Mouse (Mus musculus) limb, embryonic 13.5 days (tissue): Measurements from ENCODE around the gene Gm28635. TPM values are rescaled to one million over a fixed set of nuclear protein-coding genes. Genes with fewer than 3 reads are reported as not detected.
A peak's percentile ranks its signal among the peaks of the same experiment; 100 is the strongest.

Source experiments
- ATAC-seq: fragments of 200-750 bp; cut with Nextera tagmentation; 2 replicates; pipeline ENCODE4 v1.8.0; 2017; ENCODE audit warnings: low read depth, moderate number of reproducible peaks, moderate TSS enrichment; ENCODE audit not compliant: low FRiP score
- H3K27ac ChIP-seq: fragments of 300-500 bp; sonication (generic); 2 replicates; pipeline ENCODE4 v1.5.1; 2015; ENCODE audit warnings: inconsistent platforms, mild to moderate bottlenecking, moderate library complexity
- H3K27me3 ChIP-seq: fragments of 300-500 bp; sonication (generic); 2 replicates; pipeline ENCODE4 v1.6.1; 2015; ENCODE audit warnings: mild to moderate bottlenecking, inconsistent platforms
- H3K36me3 ChIP-seq: fragments of 300-500 bp; sonication (generic); 2 replicates; pipeline ENCODE4 v1.6.1; 2015; ENCODE audit warnings: inconsistent platforms, mild to moderate bottlenecking, moderate library complexity
- H3K4me1 ChIP-seq: fragments of 300-500 bp; sonication (generic); 2 replicates; pipeline ENCODE4 v1.6.1; 2015; ENCODE audit warnings: inconsistent platforms
- H3K4me2 ChIP-seq: fragments of 300-500 bp; sonication (generic); replicated peaks from 2 replicates; pipeline ENCODE4 v1.6.1; 2015; ENCODE audit warnings: inconsistent platforms, mild to moderate bottlenecking, moderate library complexity
- H3K4me3 ChIP-seq: fragments of 300-500 bp; sonication (generic); 2 replicates; pipeline ENCODE4 v1.5.1; 2015; ENCODE audit warnings: moderate library complexity, mild to moderate bottlenecking, inconsistent platforms
- H3K9ac ChIP-seq: fragments of 300-500 bp; sonication (generic); 2 replicates; pipeline ENCODE4 v1.6.1; 2015; ENCODE audit warnings: mild to moderate bottlenecking, inconsistent platforms
- H3K9me3 ChIP-seq: fragments of 300-500 bp; sonication (generic); 2 replicates; pipeline ENCODE4 v1.6.1; 2016; ENCODE audit warnings: inconsistent platforms
- WGBS: fragments of 180-500 bp; shearing (Covaris S2); methylation state at CpG from one replicate; pipeline ENCODE4 v1.1.7; 2015; 5-methylcytosine and 5-hydroxymethylcytosine counted together
- polyA plus RNA-seq: library from polyadenylated mRNA; unstranded; fragments of >200 nt; fragmentation: Nextera tagmentation; extraction: Ambion mirVana; gene quantifications from 2 replicates; pipeline ENCODE4 v1.2.1, GENCODE M21; 2015

The Gm28635 gene
- polyA plus RNA-seq, 1 experiment from 2014 or later, result not detected

GRCm38 (mm10) chr2:84714811-84715561, 37.1 kb upstream of the Gm28635 start, which contains the start of gene Zdhhc5:
TSS of gene Zdhhc5 (minus strand) at chr2:84715180.
- Histone ChIP-seq H3K36me3 (peaks cover 11% of the 10 kb centered on the region), H3K9me3 (no peaks in the 10 kb centered on the region), H3K27ac (peak within 1 kb of the TSS; percentile 94), H3K4me2 (peak within 1 kb of the TSS; percentile 74), H3K4me1 (peaks cover 13% of the 10 kb centered on the region), H3K27me3 (no peaks in the 10 kb centered on the region), H3K4me3 (peak within 1 kb of the TSS; percentile 77), H3K9ac (peak within 1 kb of the TSS; percentile 96)
- peak; percentile 94 for ATAC-seq
- under 1% methylated on average over 92 of the region's 107 CpGs for WGBS

DNA sequence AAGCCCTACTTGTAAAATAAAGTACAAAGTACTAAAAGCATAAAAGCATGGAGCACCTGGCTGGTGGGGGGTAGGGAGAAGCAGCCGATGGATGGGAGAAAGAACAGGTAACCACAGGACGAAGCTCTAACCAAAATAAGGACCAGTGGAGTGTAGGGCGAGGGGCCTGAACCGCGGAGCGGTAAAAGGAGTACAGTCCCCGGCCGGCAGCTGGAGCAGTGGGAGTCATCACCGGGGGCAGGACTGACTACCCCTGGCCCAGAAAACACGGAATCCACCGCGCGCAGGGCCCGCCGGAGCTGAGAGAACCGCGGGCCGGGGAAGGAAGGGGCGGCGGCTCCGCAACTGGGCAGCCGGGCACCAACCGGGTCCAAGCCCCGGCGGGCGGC, 36.6 kb upstream of the Gm28635 start:
- under 1% methylated on average over 26 of the region's 26 CpGs for WGBS
- H3K27ac ChIP-seq, result peak overlapping the region; percentile 94
- peak; percentile 6; the same call in 1 of the 2 replicates for ATAC-seq
- peaks cover 14% of the 10 kb centered on the region for H3K36me3 ChIP-seq
- H3K9ac ChIP-seq, result peak overlapping the region; percentile 96
- no peaks in the 10 kb centered on the region for H3K9me3 ChIP-seq
- peak overlapping the region; percentile 74 for H3K4me2 ChIP-seq
- H3K27me3 ChIP-seq, result no peaks in the 10 kb centered on the region
- H3K4me3 ChIP-seq, result peak overlapping the region; percentile 77
- peaks cover 13% of the 10 kb centered on the region for H3K4me1 ChIP-seq

- peaks cover 26% of the 10 kb centered on the region for H3K4me1 ChIP-seq
- no peak for ATAC-seq
- WGBS, result 81% methylated on average over 2 of the region's 2 CpGs
Measured at GRCm38 (mm10) chr2:84711898-84712297, 34.1 kb upstream of the Gm28635 start.

GRCm38 (mm10) chr2:84707523-84707922, 29.7 kb upstream of the Gm28635 start:
- H3K27ac ChIP-seq, result no peak overlapping the region
- H3K27me3 ChIP-seq, result no peaks in the 10 kb centered on the region
- no peak for ATAC-seq
- no peak overlapping the region for H3K4me2 ChIP-seq
- H3K9ac ChIP-seq, result no peak overlapping the region
- H3K9me3 ChIP-seq, result no peaks in the 10 kb centered on the region
- H3K36me3 ChIP-seq, result peaks cover 58% of the 10 kb centered on the region
- WGBS, result 31% methylated on average over 1 of the region's 1 CpGs
- peaks cover 14% of the 10 kb centered on the region for H3K4me1 ChIP-seq
- no peak overlapping the region for H3K4me3 ChIP-seq

More at GRCm38 (mm10) chr2:84711898-84712297, 34.1 kb upstream of the Gm28635 start:
- H3K4me3 ChIP-seq, result no peak overlapping the region
- no peaks in the 10 kb centered on the region for H3K9me3 ChIP-seq
- H3K27ac ChIP-seq, result no peak overlapping the region
- H3K27me3 ChIP-seq, result no peaks in the 10 kb centered on the region
- H3K4me2 ChIP-seq, result no peak overlapping the region
- H3K9ac ChIP-seq, result no peak overlapping the region
- peaks cover 33% of the 10 kb centered on the region for H3K36me3 ChIP-seq

- peaks cover 13% of the 10 kb centered on the region for H3K4me1 ChIP-seq
- no peak overlapping the region; the same call in 1 of the 2 replicates for H3K9ac ChIP-seq
- ATAC-seq, result no peak
- 93% methylated on average over 1 of the region's 1 CpGs for WGBS
- H3K36me3 ChIP-seq, result peaks cover 63% of the 10 kb centered on the region
- H3K27me3 ChIP-seq, result no peaks in the 10 kb centered on the region
- no peaks in the 10 kb centered on the region for H3K9me3 ChIP-seq
- no peak overlapping the region for H3K27ac ChIP-seq
- H3K4me2 ChIP-seq, result no peak overlapping the region
- no peak overlapping the region for H3K4me3 ChIP-seq
Measured at GRCm38 (mm10) chr2:84705295-84705694, 27.5 kb upstream of the Gm28635 start.

DNA sequence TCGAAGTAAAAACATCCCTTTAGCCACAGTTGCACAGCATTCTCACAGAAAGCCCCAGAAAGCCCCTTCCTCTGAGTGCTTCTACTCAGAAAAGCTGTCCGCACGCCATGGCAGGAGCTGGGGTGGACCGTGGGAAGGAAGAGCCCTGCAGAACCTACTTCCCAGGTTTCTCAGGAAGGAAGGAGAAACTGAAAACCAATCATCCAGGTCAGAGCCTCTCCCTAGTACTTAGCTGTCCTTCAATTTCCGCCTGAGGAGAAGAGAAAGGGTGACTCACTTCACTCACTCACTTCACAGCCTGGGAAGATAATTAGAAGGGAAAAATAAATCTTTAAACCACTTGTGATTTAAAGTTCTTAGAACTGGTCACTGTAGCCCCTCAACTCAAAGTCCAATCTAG, 26.5 kb upstream of the Gm28635 start:
- ATAC-seq, result no peak
- Histone ChIP-seq H3K27me3 (no peaks in the 10 kb centered on the region), H3K4me1 (peaks cover 13% of the 10 kb centered on the region; the same call in 1 of the 2 replicates), H3K9me3 (no peaks in the 10 kb centered on the region), H3K27ac (no peak overlapping the region), H3K4me2 (no peak overlapping the region), H3K4me3 (no peak overlapping the region), H3K9ac (no peak overlapping the region), H3K36me3 (peaks cover 63% of the 10 kb centered on the region)
- 81% methylated on average over 5 of the region's 5 CpGs for WGBS

DNA sequence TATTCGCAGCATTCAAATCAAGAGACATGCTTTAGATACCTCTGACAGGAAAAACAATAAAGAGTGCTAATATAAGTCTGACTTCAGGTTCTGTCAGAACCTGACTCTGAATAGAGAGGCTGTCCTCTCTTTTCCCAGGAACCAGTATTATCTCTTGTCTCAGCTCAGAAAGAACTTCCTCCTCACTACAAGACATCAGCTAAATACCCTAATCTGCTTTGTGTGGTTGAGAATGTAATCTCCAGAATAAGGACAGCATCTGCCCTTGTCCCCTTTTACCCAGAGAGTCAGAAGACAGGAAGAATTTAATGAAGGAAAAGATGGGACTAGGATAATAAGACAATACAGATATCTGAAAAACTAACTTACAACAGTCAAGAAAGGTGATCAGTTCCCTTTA, 25.7 kb upstream of the Gm28635 start:
- H3K27ac ChIP-seq, result no peak overlapping the region

DNA sequence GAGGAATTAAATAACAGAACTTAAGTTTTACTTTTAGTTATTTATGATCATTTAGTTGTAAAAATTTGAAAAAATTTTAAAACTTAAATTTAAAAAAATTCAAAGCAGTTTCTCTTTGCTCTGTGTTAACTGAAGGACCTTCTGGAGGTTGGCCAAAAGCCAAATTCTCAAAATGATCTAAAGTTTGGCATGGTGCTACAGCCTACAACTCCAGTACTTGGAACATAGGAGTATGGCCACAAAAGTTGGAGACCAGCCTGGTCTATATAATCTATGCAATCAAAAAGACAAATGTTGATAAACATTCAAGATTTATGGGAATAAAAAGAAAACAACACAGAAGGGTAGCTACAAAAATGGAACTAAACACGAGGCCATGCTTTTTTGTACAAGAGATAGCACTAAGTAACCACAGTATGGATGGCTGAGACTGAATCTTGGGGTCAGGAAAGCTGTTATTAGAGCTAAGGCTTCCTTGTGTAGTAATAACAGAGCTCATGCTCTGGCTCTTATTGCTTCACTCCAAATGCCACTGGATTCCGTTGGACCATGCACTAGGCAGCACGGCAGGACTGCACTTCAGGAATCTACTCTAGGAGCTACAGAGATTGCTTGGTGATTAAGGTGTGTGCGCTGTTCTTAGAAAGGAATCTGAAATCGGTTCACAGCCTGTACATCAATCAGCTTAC, 17.3 kb upstream of the Gm28635 start:
- Histone ChIP-seq H3K27me3 (no peaks in the 10 kb centered on the region), H3K9me3 (no peaks in the 10 kb centered on the region), H3K4me1 (no peaks in the 10 kb centered on the region), H3K9ac (no peak overlapping the region), H3K36me3 (peaks cover 74% of the 10 kb centered on the region), H3K27ac (no peak overlapping the region), H3K4me3 (no peak overlapping the region), H3K4me2 (no peak overlapping the region)
- WGBS, result 91% methylated on average over 5 of the region's 5 CpGs
- ATAC-seq, result no peak

More for the DNA sequence above, 25.7 kb upstream of the Gm28635 start:
- Histone ChIP-seq H3K9ac (no peak overlapping the region), H3K4me1 (peaks cover 10% of the 10 kb centered on the region; the same call in 1 of the 2 replicates), H3K36me3 (peaks cover 63% of the 10 kb centered on the region), H3K9me3 (no peaks in the 10 kb centered on the region), H3K4me3 (no peak overlapping the region), H3K4me2 (no peak overlapping the region), H3K27me3 (no peaks in the 10 kb centered on the region)
- no peak for ATAC-seq
- WGBS, result 88% methylated on average over 1 of the region's 1 CpGs

- no peak; the same call in 1 of the 2 replicates for ATAC-seq
- H3K27me3 ChIP-seq, result no peaks in the 10 kb centered on the region
- WGBS, result 93% methylated on average over 12 of the region's 12 CpGs
- no peak overlapping the region for H3K27ac ChIP-seq
- peaks cover 90% of the 10 kb centered on the region for H3K36me3 ChIP-seq
- H3K4me3 ChIP-seq, result no peak overlapping the region
- no peak overlapping the region for H3K9ac ChIP-seq
- no peak overlapping the region for H3K4me2 ChIP-seq
- H3K9me3 ChIP-seq, result no peaks in the 10 kb centered on the region
- H3K4me1 ChIP-seq, result no peaks in the 10 kb centered on the region
Measured at GRCm38 (mm10) chr2:84690050-84690449, 12.2 kb upstream of the Gm28635 start.

GRCm38 (mm10) chr2:84688080-84688844, 10.4 kb upstream of the Gm28635 start:
- Histone ChIP-seq H3K4me1 (no peaks in the 10 kb centered on the region), H3K4me2 (no peak overlapping the region), H3K27me3 (no peaks in the 10 kb centered on the region), H3K9me3 (no peaks in the 10 kb centered on the region), H3K9ac (no peak overlapping the region), H3K4me3 (no peak overlapping the region), H3K36me3 (peaks cover 86% of the 10 kb centered on the region), H3K27ac (no peak overlapping the region)
- WGBS, result 81% methylated on average over 2 of the region's 2 CpGs
- ATAC-seq, result no peak

- Histone ChIP-seq H3K9ac (no peak overlapping the region), H3K4me2 (no peak overlapping the region), H3K36me3 (peaks cover 43% of the 10 kb centered on the region), H3K27me3 (no peaks in the 10 kb centered on the region), H3K27ac (no peak overlapping the region), H3K4me3 (no peak overlapping the region), H3K4me1 (peaks cover 9% of the 10 kb centered on the region), H3K9me3 (no peaks in the 10 kb centered on the region)
- WGBS, result 77% methylated on average over 6 of the region's 6 CpGs
- ATAC-seq, result no peak
Measured at GRCm38 (mm10) chr2:84682605-84683183, 4.9 kb upstream of the Gm28635 start.
